Mouse (Mus musculus): Measurements from ENCODE around the gene Rbms3.

The Rbms3 gene

GRCm38 (mm10) chr9:117484396-117484795, 145.3 kb downstream of the Rbms3 start:
- DNase-seq (ENCODE audit: low spot score in 2 of 2): peak in 1 of 2 experiments; percentile 18

- no peak for DNase-seq (ENCODE audit: low spot score in 2 of 2)
These were observed 153.0 kb downstream of the Rbms3 start for GRCm38 (mm10) chr9:117476753-117477152.

GRCm38 (mm10) chr9:117452816-117453215, 176.9 kb downstream of the Rbms3 start:
- DNase-seq (ENCODE audit: low spot score in 2 of 2): no peak

GRCm38 (mm10) chr9:117442611-117443010, 187.1 kb downstream of the Rbms3 start:
- no peak for DNase-seq (ENCODE audit: low spot score in 2 of 2)

GRCm38 (mm10) chr9:117435856-117436255, 193.9 kb downstream of the Rbms3 start:
- DNase-seq (ENCODE audit: low spot score in 2 of 2): no peak

- DNase-seq (ENCODE audit: low spot score in 2 of 2): no peak
These were observed 199.0 kb downstream of the Rbms3 start for GRCm38 (mm10) chr9:117430670-117431069.

GRCm38 (mm10) chr9:117429217-117430105, 200.3 kb downstream of the Rbms3 start:
- DNase-seq (ENCODE audit: low spot score in 2 of 2): no peak

GRCm38 (mm10) chr9:117423259-117423658, 206.5 kb downstream of the Rbms3 start:
- DNase-seq (ENCODE audit: low spot score in 2 of 2): no peak

- DNase-seq (ENCODE audit: low spot score in 2 of 2): no peak
These were observed 209.7 kb downstream of the Rbms3 start for GRCm38 (mm10) chr9:117419874-117420485.

- DNase-seq (ENCODE audit: low spot score in 2 of 2): no peak
These were observed 216.5 kb downstream of the Rbms3 start for GRCm38 (mm10) chr9:117413181-117413580.

- no peak for DNase-seq (ENCODE audit: low spot score in 2 of 2)
These were observed 217.1 kb downstream of the Rbms3 start for GRCm38 (mm10) chr9:117412584-117412983.

GRCm38 (mm10) chr9:117404621-117405020, 225.1 kb downstream of the Rbms3 start:
- no peak for DNase-seq (ENCODE audit: low spot score in 2 of 2)

GRCm38 (mm10) chr9:117400262-117400671, 229.4 kb downstream of the Rbms3 start:
- DNase-seq (ENCODE audit: low spot score in 2 of 2): no peak

- DNase-seq (ENCODE audit: low spot score in 2 of 2): no peak
These were observed 232.6 kb downstream of the Rbms3 start for GRCm38 (mm10) chr9:117397071-117397470.

- no peak for DNase-seq (ENCODE audit: low spot score in 2 of 2)
These were observed 233.1 kb downstream of the Rbms3 start for GRCm38 (mm10) chr9:117396586-117396985.

- DNase-seq (ENCODE audit: low spot score in 2 of 2): peak; percentile 27 to 67
These were observed 235.8 kb downstream of the Rbms3 start for GRCm38 (mm10) chr9:117393626-117394525.

GRCm38 (mm10) chr9:117388024-117388423, 241.7 kb downstream of the Rbms3 start:
- peak in 1 of 2 experiments; percentile 23 for DNase-seq (ENCODE audit: low spot score in 2 of 2)

- no peak for DNase-seq (ENCODE audit: low spot score in 2 of 2)
These were observed 248.8 kb downstream of the Rbms3 start for GRCm38 (mm10) chr9:117380876-117381275.

GRCm38 (mm10) chr9:117380076-117380475, 249.6 kb downstream of the Rbms3 start:
- no peak for DNase-seq (ENCODE audit: low spot score in 2 of 2)

GRCm38 (mm10) chr9:117379448-117379983, 250.2 kb downstream of the Rbms3 start:
- no peak for DNase-seq (ENCODE audit: low spot score in 2 of 2)

GRCm38 (mm10) chr9:117378131-117378890, 251.4 kb downstream of the Rbms3 start:
- no peak for DNase-seq (ENCODE audit: low spot score in 2 of 2)
